Mouse (Mus musculus): ENCODE measurements around the gene Spns3.

- TF ChIP-seq CTCF (IDR thresholded peaks at IDR 0.05; ENCODE audit: insufficient read depth, low read depth, low read length), result no peak
- no peak for TF ChIP-seq POLR2A (IDR thresholded peaks at IDR 0.05; ENCODE audit: insufficient read depth, low read depth, low read length)
These were observed 81.1 kb downstream of the Spns3 start for GRCm38 (mm10) chr11:72469217-72469616.

Data from olfactory bulb, adult 2 months (tissue).